Mouse (Mus musculus): Measurements from ENCODE around the gene Btbd9.

DNA sequence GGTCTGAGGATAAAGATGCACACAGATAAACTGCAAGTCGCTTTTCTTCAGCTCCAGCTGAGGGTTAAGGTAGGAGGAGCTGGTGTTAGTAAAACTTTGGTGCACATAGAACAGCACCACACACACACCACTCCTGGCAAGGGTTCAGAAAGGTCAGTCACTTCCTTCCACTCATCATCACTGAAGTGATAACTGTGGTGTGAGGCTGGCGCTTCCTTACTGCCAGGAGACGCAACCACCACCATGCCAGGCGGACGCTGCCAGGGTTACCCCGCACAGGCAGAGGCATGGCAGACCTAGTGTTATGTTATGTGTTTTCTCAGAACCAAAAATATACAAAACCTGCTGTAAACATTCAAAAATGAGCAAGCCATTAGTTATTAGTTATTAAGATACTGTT is 66.6 kb downstream of the Btbd9 start:
- TF ChIP-seq CTCF (IDR thresholded peaks at IDR 0.05; ENCODE audit: low read depth, low read length) = no peak
- TF ChIP-seq POLR2A (IDR thresholded peaks at IDR 0.05; ENCODE audit: extremely low read depth, insufficient read depth, low read length) = no peak
